Mouse (Mus musculus): ENCODE results near the gene Glt28d2. TPM values are rescaled to one million over a fixed set of nuclear protein-coding genes. Genes with fewer than 3 reads are reported as not detected.
A peak's percentile ranks its signal among the peaks of the same experiment; 100 is the strongest.

Gene Glt28d2
- 0.31 and 0.32 TPM in 2 replicates for polyA plus RNA-seq (2015; fragmentation: Nextera tagmentation; extraction: Ambion mirVana)

GRCm38 (mm10) chr3:85887239-85887827 lies at the start of gene Glt28d2, which contains the start of gene Gm37240:
Gene Glt28d2 (minus strand): TSS chr3:85887516.
Gene Gm37240 (minus strand): TSS chr3:85887518.
- WGBS = 1% methylated on average over 38 of the region's 48 CpGs
- peak within 1 kb of the TSS; percentile 59 for H3K4me3 ChIP-seq (ENCODE audit: low read depth, low read length)

GRCm38 (mm10) chr3:85933586-85933985 lies 46.3 kb upstream of the Glt28d2 start:
- Histone ChIP-seq H3K4me3 (ENCODE audit: low read depth, low read length) (no peak overlapping the region), H3K27ac (ENCODE audit: low read length) (no peak overlapping the region), H3K4me1 (ENCODE audit: control insufficient read depth, insufficient read depth, low read length) (no peaks in the 10 kb centered on the region), H3K27me3 (ENCODE audit: control insufficient read depth, insufficient read depth, low read depth, low read length) (no peaks in the 10 kb centered on the region), H3K9me3 (replicated peaks; ENCODE audit: control insufficient read depth, low read length, poor library complexity, severe bottlenecking) (no peaks in the 10 kb centered on the region), H3K4me2 (ENCODE audit: low read length) (no peak overlapping the region), H3K36me3 (ENCODE audit: control insufficient read depth, insufficient read depth, low read length) (no peaks in the 10 kb centered on the region), H3K9ac (ENCODE audit: low read depth, low read length) (no peak overlapping the region)
- WGBS = 93% methylated on average over 5 of the region's 5 CpGs
- ATAC-seq = no peak

More at GRCm38 (mm10) chr3:85887239-85887827, at the start of gene Glt28d2, which contains the start of gene Gm37240:
- Histone ChIP-seq H3K4me2 (ENCODE audit: low read length) (peak within 1 kb of the TSS; percentile 99), H3K27me3 (ENCODE audit: control insufficient read depth, insufficient read depth, low read depth, low read length) (peaks cover 29% of the 10 kb centered on the region), H3K9me3 (replicated peaks; ENCODE audit: control insufficient read depth, low read length, poor library complexity, severe bottlenecking) (no peaks in the 10 kb centered on the region), H3K9ac (ENCODE audit: low read depth, low read length) (peak within 1 kb of the TSS; percentile 56), H3K36me3 (ENCODE audit: control insufficient read depth, insufficient read depth, low read length) (no peaks in the 10 kb centered on the region), H3K27ac (ENCODE audit: low read length) (no peak within 1 kb of the TSS), H3K4me1 (ENCODE audit: control insufficient read depth, insufficient read depth, low read length) (peaks cover 14% of the 10 kb centered on the region)
- peak; percentile 84 for ATAC-seq

DNA sequence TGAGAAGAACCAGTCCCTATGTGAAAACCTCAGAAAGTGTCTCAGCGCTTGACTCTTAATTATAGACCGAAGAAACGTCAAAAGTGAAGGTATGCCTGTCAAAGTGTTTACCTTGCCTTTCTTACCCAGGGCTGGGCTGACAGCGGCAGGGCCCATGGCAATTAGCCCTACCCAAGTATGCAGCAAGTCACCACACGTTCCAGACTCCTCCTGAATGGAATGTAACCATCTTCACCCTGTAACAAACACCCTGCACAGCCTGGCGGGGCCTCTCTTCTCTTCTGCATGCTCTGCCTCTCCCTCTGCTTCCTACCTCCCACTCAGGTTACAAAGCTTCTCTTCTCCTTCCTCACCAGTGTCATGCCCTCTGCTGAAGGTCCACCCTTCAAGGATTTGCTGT lies 44.5 kb upstream of the Glt28d2 start:
- Histone ChIP-seq H3K9ac (ENCODE audit: low read depth, low read length) (no peak overlapping the region), H3K4me1 (ENCODE audit: control insufficient read depth, insufficient read depth, low read length) (no peaks in the 10 kb centered on the region), H3K9me3 (replicated peaks; ENCODE audit: control insufficient read depth, low read length, poor library complexity, severe bottlenecking) (no peaks in the 10 kb centered on the region), H3K4me3 (ENCODE audit: low read depth, low read length) (no peak overlapping the region), H3K36me3 (ENCODE audit: control insufficient read depth, insufficient read depth, low read length) (no peaks in the 10 kb centered on the region), H3K27ac (ENCODE audit: low read length) (no peak overlapping the region), H3K27me3 (ENCODE audit: control insufficient read depth, insufficient read depth, low read depth, low read length) (no peaks in the 10 kb centered on the region), H3K4me2 (ENCODE audit: low read length) (no peak overlapping the region)
- no peak for ATAC-seq
- WGBS = 86% methylated on average over 6 of the region's 6 CpGs

- H3K27ac ChIP-seq (ENCODE audit: low read length) = no peak overlapping the region
- no peak for ATAC-seq
- no peaks in the 10 kb centered on the region for H3K9me3 ChIP-seq (replicated peaks; ENCODE audit: control insufficient read depth, low read length, poor library complexity, severe bottlenecking)
- H3K4me1 ChIP-seq (ENCODE audit: control insufficient read depth, insufficient read depth, low read length) = no peaks in the 10 kb centered on the region
- 31% methylated on average over 11 of the region's 11 CpGs for WGBS
- H3K4me3 ChIP-seq (ENCODE audit: low read depth, low read length) = no peak overlapping the region
- no peak overlapping the region for H3K9ac ChIP-seq (ENCODE audit: low read depth, low read length)
- H3K4me2 ChIP-seq (ENCODE audit: low read length) = no peak overlapping the region
- no peaks in the 10 kb centered on the region for H3K27me3 ChIP-seq (ENCODE audit: control insufficient read depth, insufficient read depth, low read depth, low read length)
- H3K36me3 ChIP-seq (ENCODE audit: control insufficient read depth, insufficient read depth, low read length) = no peaks in the 10 kb centered on the region
These were observed 43.4 kb upstream of the Glt28d2 start for GRCm38 (mm10) chr3:85930671-85931255.

DNA sequence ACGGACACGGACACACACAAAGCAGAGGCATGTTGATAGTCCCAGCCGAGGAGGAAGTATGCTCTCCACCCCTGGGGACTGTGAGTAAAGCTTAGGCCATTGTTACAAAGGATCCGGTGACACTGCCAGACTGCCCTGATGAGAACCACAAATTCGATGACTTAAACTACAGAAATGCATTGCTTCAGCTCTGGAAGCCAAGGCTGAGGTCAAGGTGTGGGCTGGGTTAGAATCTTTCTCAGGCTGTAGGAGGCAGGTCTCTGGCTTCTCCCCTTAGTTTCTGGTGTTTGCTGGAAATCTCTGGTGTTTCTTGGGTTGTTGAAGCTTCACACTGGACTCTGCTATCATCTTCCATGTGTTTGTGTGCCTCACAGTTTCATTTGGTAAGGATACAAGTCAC lies 42.4 kb upstream of the Glt28d2 start:
- H3K9ac ChIP-seq (ENCODE audit: low read depth, low read length) = no peak overlapping the region
- WGBS = 83% methylated on average over 5 of the region's 5 CpGs
- H3K9me3 ChIP-seq (replicated peaks; ENCODE audit: control insufficient read depth, low read length, poor library complexity, severe bottlenecking) = no peaks in the 10 kb centered on the region
- no peak overlapping the region for H3K4me3 ChIP-seq (ENCODE audit: low read depth, low read length)
- no peak overlapping the region for H3K4me2 ChIP-seq (ENCODE audit: low read length)
- H3K27ac ChIP-seq (ENCODE audit: low read length) = no peak overlapping the region
- no peaks in the 10 kb centered on the region for H3K4me1 ChIP-seq (ENCODE audit: control insufficient read depth, insufficient read depth, low read length)
- no peak for ATAC-seq
- no peaks in the 10 kb centered on the region for H3K27me3 ChIP-seq (ENCODE audit: control insufficient read depth, insufficient read depth, low read depth, low read length)
- H3K36me3 ChIP-seq (ENCODE audit: control insufficient read depth, insufficient read depth, low read length) = no peaks in the 10 kb centered on the region

DNA sequence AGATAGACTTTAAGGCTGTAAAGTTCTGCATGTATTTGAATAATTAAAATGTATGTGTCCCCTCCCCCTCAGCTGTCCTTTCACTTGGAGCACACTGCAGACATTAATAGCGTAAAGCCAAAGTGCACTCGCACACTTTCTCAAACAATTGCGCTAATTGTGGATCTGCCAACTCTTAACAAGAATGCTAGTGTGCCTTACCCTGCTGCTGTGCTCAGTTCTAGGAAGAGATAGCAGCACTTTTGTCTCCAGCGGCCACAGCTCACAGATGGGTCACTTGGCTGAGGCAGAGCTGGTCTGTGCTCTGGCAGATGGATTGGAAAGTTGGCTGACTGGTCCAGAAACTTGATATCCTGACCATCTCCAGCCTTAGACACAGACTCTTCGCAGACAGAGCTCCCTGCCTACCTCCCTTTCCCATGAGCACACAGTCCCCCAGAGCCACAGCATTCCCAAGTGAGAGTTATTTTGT lies 40.9 kb upstream of the Glt28d2 start:
- no peaks in the 10 kb centered on the region for H3K4me1 ChIP-seq (ENCODE audit: control insufficient read depth, insufficient read depth, low read length)
- WGBS = 83% methylated on average over 5 of the region's 5 CpGs
- ATAC-seq = peak; percentile 14; the same call in 1 of the 2 replicates
- H3K9me3 ChIP-seq (replicated peaks; ENCODE audit: control insufficient read depth, low read length, poor library complexity, severe bottlenecking) = no peaks in the 10 kb centered on the region
- no peak overlapping the region for H3K4me2 ChIP-seq (ENCODE audit: low read length)
- H3K27ac ChIP-seq (ENCODE audit: low read length) = no peak overlapping the region
- H3K9ac ChIP-seq (ENCODE audit: low read depth, low read length) = no peak overlapping the region
- no peak overlapping the region for H3K4me3 ChIP-seq (ENCODE audit: low read depth, low read length)
- H3K27me3 ChIP-seq (ENCODE audit: control insufficient read depth, insufficient read depth, low read depth, low read length) = no peaks in the 10 kb centered on the region
- H3K36me3 ChIP-seq (ENCODE audit: control insufficient read depth, insufficient read depth, low read length) = no peaks in the 10 kb centered on the region

- H3K36me3 ChIP-seq (ENCODE audit: control insufficient read depth, insufficient read depth, low read length) = no peaks in the 10 kb centered on the region
- no peak overlapping the region for H3K4me2 ChIP-seq (ENCODE audit: low read length)
- no peak for ATAC-seq
- H3K9ac ChIP-seq (ENCODE audit: low read depth, low read length) = no peak overlapping the region
- H3K4me3 ChIP-seq (ENCODE audit: low read depth, low read length) = no peak overlapping the region
- no peaks in the 10 kb centered on the region for H3K4me1 ChIP-seq (ENCODE audit: control insufficient read depth, insufficient read depth, low read length)
- H3K9me3 ChIP-seq (replicated peaks; ENCODE audit: control insufficient read depth, low read length, poor library complexity, severe bottlenecking) = no peaks in the 10 kb centered on the region
- H3K27ac ChIP-seq (ENCODE audit: low read length) = no peak overlapping the region
- H3K27me3 ChIP-seq (ENCODE audit: control insufficient read depth, insufficient read depth, low read depth, low read length) = no peaks in the 10 kb centered on the region
- 81% methylated on average over 9 of the region's 9 CpGs for WGBS
These were observed 40.0 kb upstream of the Glt28d2 start for GRCm38 (mm10) chr3:85927296-85927695.

DNA sequence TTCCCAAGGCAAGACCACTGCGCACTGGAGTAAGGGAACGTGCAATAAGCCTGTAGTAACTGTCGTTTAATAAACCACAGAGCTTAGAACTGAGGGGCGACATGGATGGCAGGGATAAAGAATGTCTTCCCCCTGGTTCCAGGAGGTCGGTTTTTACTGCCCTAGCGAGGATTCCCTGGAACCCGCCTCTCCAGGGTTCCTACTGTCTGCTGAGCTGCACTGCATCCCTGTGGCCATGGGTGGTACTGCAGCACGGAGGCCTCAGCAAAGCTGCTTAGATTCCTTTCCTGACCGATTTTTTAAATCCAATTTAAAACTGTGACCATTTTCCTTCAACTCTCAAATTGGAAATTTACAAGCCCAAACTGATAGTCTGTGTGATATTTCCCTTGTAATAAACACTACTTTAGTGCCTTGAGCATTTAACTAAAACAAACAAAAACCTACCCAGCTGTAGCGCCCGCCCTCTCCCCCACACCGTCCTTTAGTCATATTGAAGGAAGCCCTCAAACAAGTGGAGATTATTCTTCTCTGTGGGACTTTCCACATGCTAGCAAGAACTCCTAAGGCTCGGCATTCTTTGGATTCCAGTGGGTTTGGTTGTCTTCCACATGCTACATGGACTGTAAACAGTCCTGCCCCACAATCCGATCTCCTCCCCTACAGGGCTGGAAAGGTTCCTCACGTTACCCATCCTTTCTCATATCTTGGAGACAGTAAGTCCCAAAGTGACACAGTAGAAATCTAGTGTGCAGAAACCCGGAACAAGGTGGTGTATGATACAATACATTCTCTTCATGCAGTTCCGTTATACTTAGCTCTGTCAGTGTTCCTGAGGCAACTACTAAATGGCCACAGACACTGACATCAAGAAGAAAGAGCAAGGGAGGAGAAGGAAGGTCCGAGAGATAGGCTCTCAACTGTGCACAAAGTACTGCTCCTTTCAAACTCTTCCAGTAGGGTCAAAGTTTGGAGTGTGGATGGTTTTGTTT lies 36.9 kb upstream of the Glt28d2 start:
- 44% methylated on average over 18 of the region's 18 CpGs for whole genome bisulfite sequencing
- no peaks in the 10 kb centered on the region for H3K36me3 ChIP-seq (ENCODE audit: control insufficient read depth, insufficient read depth, low read length)
- no peak overlapping the region for H3K9ac ChIP-seq (ENCODE audit: low read depth, low read length)
- no peak overlapping the region for H3K4me3 ChIP-seq (ENCODE audit: low read depth, low read length)
- no peak overlapping the region for H3K27ac ChIP-seq (ENCODE audit: low read length)
- H3K4me1 ChIP-seq (ENCODE audit: control insufficient read depth, insufficient read depth, low read length) = no peaks in the 10 kb centered on the region
- ATAC-seq = no peak; the same call in 1 of the 2 replicates
- peak overlapping the region; percentile 41; the same call in 1 of the 2 replicates for H3K4me2 ChIP-seq (ENCODE audit: low read length)
- H3K9me3 ChIP-seq (replicated peaks; ENCODE audit: control insufficient read depth, low read length, poor library complexity, severe bottlenecking) = no peaks in the 10 kb centered on the region
- no peaks in the 10 kb centered on the region for H3K27me3 ChIP-seq (ENCODE audit: control insufficient read depth, insufficient read depth, low read depth, low read length)

All from midbrain, embryonic 16.5 days (tissue).